Mouse (Mus musculus) heart, embryonic 14.5 days (tissue): Measurements from ENCODE around the gene Cldn22. TPM values are rescaled to one million over a fixed set of nuclear protein-coding genes. Genes with fewer than 3 reads are reported as not detected.
"Not testable (repeated sequence)": the region's sequence is repeated elsewhere in the genome, so short reads cannot be mapped to it uniquely, and the experiment has no call there.

ENCODE experiments used
- ATAC-seq: fragments of 200-750 bp; cut with Nextera tagmentation; 2 replicates; pipeline ENCODE4 v1.8.0; 2017; ENCODE audit warnings: low read depth, moderate TSS enrichment; ENCODE audit not compliant: insufficient number of reproducible peaks, insufficient read depth, low FRiP score
- H3K27ac ChIP-seq, 2 experiments: fragments of 200-500 bp in 1 of 2; fragments of 300-500 bp in 1 of 2; sonication (generic) in 1 of 2; replicated peaks in 1 of 2; 2 replicates each; pipeline ENCODE4 v1.5.1; 2012 to 2014; ENCODE audit warnings: low read depth in 2 of 2, low read length in 2 of 2, control low read depth in 1 of 2, mild to moderate bottlenecking in 1 of 2, mixed read lengths in 1 of 2; ENCODE audit not compliant: control insufficient read depth in 1 of 2, insufficient read depth in 1 of 2
- H3K27me3 ChIP-seq: fragments of 300-500 bp; sonication (generic); 2 replicates; pipeline ENCODE4 v1.6.1; 2014; ENCODE audit warnings: mild to moderate bottlenecking, low read length, control low read depth; ENCODE audit not compliant: control insufficient read depth, insufficient read depth
- H3K36me3 ChIP-seq: fragments of 300-500 bp; sonication (generic); 2 replicates; pipeline ENCODE4 v1.6.1; 2014; ENCODE audit warnings: mild to moderate bottlenecking, control low read depth, low read length, mixed read lengths; ENCODE audit not compliant: control insufficient read depth, insufficient read depth
- H3K4me1 ChIP-seq, 2 experiments: fragments of 200-500 bp in 1 of 2; fragments of 300-500 bp in 1 of 2; sonication (generic) in 1 of 2; 2 replicates each; pipeline ENCODE4 v1.6.1; 2012 to 2014; ENCODE audit warnings: low read length in 2 of 2, control low read depth in 1 of 2, mixed read lengths in 1 of 2; ENCODE audit not compliant: control insufficient read depth in 2 of 2, insufficient read depth in 2 of 2
- H3K4me2 ChIP-seq: fragments of 300-500 bp; sonication (generic); 2 replicates; pipeline ENCODE4 v1.6.1; 2014; ENCODE audit warnings: mild to moderate bottlenecking, low read length
- H3K4me3 ChIP-seq, 2 experiments: fragments of 200-500 bp in 1 of 2; fragments of 300-500 bp in 1 of 2; sonication (generic) in 1 of 2; 2 replicates each; pipeline ENCODE4 v1.5.1; 2012 to 2014; ENCODE audit warnings: low read length in 2 of 2, mild to moderate bottlenecking in 2 of 2, control low read depth in 1 of 2, low read depth in 1 of 2, moderate library complexity in 1 of 2; ENCODE audit not compliant: control insufficient read depth in 1 of 2, insufficient read depth in 1 of 2
- H3K9ac ChIP-seq: fragments of 300-500 bp; sonication (generic); 2 replicates; pipeline ENCODE4 v1.6.1; 2014; ENCODE audit warnings: mild to moderate bottlenecking, low read length
- H3K9me3 ChIP-seq: fragments of 300-500 bp; sonication (generic); 2 replicates; pipeline ENCODE4 v1.6.1; 2016; ENCODE audit warnings: low read length, control low read depth; ENCODE audit not compliant: control insufficient read depth
- WGBS: fragments of 180-500 bp; shearing (Covaris S2); extraction: QIAGEN DNeasy Blood & Tissue Kit; methylation state at CpG from one replicate; pipeline ENCODE4 v1.1.7; 2014; 5-methylcytosine and 5-hydroxymethylcytosine counted together
- polyA plus RNA-seq: library from polyadenylated mRNA; unstranded; fragments of >200 nt; fragmentation: Nextera tagmentation; extraction: Ambion mirVana; gene quantifications from 2 replicates; pipeline ENCODE4 v1.2.1, GENCODE M21; 2014

The Cldn22 gene
- polyA plus RNA-seq, 1 experiment from 2014 or later, result not detected

DNA sequence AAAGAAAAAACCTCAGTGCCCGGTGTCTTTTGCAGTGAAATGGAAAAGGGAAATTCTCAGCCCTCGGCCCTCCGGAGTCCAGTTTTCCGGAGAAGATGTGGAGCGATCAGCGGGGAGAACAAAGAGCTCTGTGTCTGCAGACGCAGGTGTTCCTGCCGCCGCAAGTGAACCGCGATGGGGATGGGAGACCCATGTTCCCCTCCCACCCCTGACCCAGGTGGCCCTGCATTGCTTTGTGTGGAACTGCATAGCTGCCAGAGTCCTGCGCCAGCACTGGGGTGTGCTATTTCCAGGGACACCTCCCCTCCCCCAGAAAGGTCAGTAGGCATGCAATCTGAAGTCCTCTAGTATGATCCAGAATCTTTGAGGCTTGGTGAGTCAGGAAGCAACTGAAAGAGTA, 13.1 kb upstream of the Cldn22 start:
- Histone ChIP-seq H3K4me1 (peaks cover 7 to 8% of the 10 kb centered on the region in 2 experiments; a peak in 3 of 4 replicates), H3K27ac (no peak overlapping the region), H3K27me3 (no peaks in the 10 kb centered on the region), H3K9ac (no peak overlapping the region), H3K36me3 (no peaks in the 10 kb centered on the region), H3K9me3 (no peaks in the 10 kb centered on the region), H3K4me2 (no peak overlapping the region), H3K4me3 (no peak overlapping the region)
- WGBS, result 83% methylated on average over 12 of the region's 12 CpGs
- no peak for ATAC-seq

DNA sequence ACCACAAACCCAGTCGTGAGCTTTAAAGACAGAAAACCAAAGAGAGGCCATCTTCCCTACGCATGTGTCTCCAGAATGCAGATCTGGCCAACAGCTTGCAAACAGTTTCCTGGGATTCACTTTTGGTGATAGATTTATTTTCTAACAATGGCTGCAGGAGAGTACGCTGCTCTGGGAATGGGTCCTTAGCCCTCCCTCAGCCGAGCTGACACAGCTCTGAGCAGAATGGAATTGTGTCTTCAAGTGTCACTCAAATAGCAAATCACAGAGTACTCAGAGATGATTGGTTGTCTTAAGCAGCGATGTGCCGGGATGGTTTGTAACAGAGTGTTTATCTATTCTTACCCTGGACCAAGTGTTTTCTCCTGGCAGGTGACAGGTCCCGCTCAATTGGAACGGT, 5.2 kb upstream of the Cldn22 start:
- Histone ChIP-seq H3K9me3 (no peaks in the 10 kb centered on the region), H3K27ac (no peak overlapping the region), H3K36me3 (no peaks in the 10 kb centered on the region), H3K4me3 (no peak overlapping the region), H3K4me2 (no peak overlapping the region), H3K4me1 (no peaks in the 10 kb centered on the region), H3K9ac (no peak overlapping the region), H3K27me3 (no peaks in the 10 kb centered on the region)
- ATAC-seq, result no peak
- 73% methylated on average over 8 of the region's 8 CpGs for WGBS

DNA sequence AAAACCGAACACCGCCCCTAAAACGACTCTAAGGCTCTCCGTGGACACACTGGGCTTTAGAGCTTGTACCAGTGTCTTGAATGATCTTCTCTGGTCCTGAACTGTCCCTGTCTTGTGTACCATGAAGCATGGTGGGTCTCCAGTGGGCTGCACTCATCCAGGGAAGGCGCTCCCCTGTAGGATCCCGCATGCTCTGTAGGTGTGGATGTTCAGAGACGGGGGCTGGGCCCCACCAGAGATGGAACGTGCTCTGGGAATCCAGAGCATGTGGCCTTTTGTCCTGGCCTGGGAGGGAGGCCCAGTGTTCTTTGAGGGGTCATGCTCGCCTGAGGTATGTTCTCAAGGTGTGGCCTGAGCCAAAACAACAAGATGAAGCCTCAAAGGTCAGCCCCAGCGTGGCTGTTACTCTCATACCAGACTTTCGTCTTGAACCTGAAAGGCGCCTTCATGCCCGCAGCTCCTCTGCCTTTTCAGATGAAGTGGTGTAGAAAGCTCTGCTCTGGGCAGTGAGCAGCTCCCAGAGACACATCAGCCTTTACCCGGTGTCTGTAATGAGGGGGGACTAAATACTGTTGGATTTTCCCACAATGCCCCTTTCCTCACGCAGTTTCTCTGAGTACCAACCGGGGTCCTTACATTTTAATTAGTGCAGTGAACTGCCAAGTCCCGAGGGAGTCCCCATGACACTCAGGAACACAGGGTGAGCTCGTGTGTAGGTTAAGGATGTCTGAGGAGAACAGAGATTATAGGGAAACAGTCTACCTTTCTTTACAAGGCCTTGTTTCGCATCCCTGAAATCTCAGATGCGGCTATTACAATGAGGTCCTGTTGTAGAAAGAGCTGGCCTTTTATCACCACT, 3.1 kb upstream of the Cldn22 start:
- H3K4me2 ChIP-seq, result no peak overlapping the region
- whole genome bisulfite sequencing, result 82% methylated on average over 20 of the region's 20 CpGs

DNA sequence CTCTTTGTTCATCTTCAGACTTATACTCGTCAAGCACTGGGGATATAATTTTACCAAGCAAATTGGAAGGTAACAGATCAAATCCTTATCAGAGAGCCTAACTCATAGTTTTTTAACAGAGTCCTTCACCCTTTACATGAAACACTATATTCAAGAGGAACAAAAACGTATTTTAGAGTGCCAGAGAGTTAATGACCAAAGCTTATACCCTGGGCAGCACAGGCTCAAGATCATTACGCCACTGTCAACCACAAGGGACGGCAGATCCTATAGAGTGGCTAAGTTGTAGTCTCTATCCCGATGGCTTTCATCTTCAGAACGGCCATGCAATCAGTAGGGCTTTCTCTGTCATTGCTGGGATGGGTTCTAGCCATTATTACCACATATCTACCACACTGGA, 2.4 kb upstream of the Cldn22 start, which contains the start of gene Cldn24:
Cldn24 (plus strand) TSS at position 301 of the 400 bp plus-strand sequence.
- WGBS, result 84% methylated on average over 6 of the region's 6 CpGs
- no peak within 1 kb of the TSS for H3K27ac ChIP-seq
- peaks cover 5% of the 10 kb centered on the region in 2 experiments; a peak in 3 of 4 replicates for H3K4me1 ChIP-seq
- H3K9ac ChIP-seq, result no peak within 1 kb of the TSS
- no peaks in the 10 kb centered on the region for H3K27me3 ChIP-seq
- no peak within 1 kb of the TSS for H3K4me3 ChIP-seq
- no peaks in the 10 kb centered on the region for H3K36me3 ChIP-seq
- H3K9me3 ChIP-seq, result no peaks in the 10 kb centered on the region
- ATAC-seq, result no peak
- H3K4me2 ChIP-seq, result no peak within 1 kb of the TSS

More for the DNA sequence above, 3.1 kb upstream of the Cldn22 start:
- Histone ChIP-seq H3K9me3 (no peaks in the 10 kb centered on the region), H3K9ac (no peak overlapping the region), H3K27ac (no peak overlapping the region), H3K4me3 (no peak overlapping the region), H3K4me1 (peaks cover 5% of the 10 kb centered on the region in 2 experiments; a peak in 3 of 4 replicates), H3K36me3 (no peaks in the 10 kb centered on the region), H3K27me3 (no peaks in the 10 kb centered on the region)
- ATAC-seq, result no peak

DNA sequence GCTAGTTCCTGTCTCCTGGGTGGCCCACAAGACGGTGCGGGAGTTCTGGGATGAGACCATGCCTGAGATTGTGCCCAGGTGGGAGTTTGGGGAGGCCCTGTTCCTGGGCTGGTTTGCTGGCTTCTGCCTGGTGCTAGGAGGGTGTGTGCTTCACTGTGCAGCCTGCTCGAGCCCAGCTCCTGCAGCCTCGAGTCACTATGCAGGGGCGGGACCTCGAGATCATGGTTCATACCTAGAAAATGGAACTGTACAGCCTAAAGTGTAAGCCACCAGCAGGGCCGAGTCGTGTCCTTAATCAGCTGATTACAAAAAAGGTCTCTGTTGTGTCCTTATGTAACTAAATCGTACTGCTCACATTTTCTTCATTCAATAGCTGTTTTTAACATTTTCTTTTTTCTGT, 1.7 kb upstream of the Cldn22 start:
- H3K36me3 ChIP-seq, H3K9ac ChIP-seq, ATAC-seq, H3K4me3 ChIP-seq, H3K27ac ChIP-seq, H3K4me2 ChIP-seq, H3K27me3 ChIP-seq, H3K9me3 ChIP-seq, H3K4me1 ChIP-seq: not testable (repeated sequence)
- 77% methylated on average over 7 of the region's 9 CpGs for WGBS

DNA sequence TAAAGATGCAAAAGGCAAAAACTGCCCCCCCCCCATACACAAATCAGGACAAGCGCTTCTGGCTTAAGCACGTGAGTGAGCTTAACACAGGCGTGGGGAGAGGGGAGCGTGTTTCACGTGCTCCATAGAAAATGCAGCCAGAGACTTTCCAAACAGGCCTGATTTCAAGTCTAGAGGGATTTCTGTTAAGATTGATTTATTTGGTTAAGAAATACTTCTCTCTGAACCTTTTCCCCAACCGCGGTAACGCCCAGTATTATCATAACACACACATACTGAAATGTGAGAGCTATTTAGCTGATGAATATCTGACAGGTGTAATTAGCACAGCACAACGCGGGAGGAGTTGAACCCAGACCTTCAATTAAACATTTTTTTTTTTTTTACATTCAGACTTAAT, 505 bp upstream of the Cldn22 start:
- Histone ChIP-seq H3K4me2 (no peak overlapping the region), H3K9ac (no peak overlapping the region), H3K4me1 (peaks cover 5% of the 10 kb centered on the region in 2 experiments; a peak in 3 of 4 replicates), H3K9me3 (no peaks in the 10 kb centered on the region), H3K27me3 (no peaks in the 10 kb centered on the region), H3K36me3 (peaks cover 14% of the 10 kb centered on the region), H3K27ac (no peak overlapping the region), H3K4me3 (no peak overlapping the region)
- no peak for ATAC-seq
- WGBS, result 81% methylated on average over 10 of the region's 10 CpGs

DNA sequence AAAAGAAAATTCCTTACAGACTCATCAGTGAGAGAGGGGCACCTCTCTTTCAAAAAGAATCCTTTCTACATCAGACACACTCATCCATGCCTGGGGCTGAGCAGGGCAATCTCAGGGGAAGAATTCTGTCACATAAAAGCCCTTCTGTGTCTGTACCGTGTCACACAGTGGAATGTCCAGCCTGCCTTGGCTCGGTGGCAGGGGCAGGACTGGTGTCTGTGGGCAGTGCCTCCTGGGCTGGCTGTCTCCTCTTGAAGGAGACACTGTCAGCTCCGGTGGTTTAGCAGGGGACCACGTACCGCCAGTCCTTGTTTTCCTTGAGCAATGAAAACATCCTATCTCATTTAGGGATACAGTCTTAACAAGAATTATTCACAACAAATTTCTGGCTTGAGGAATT, 1.3 kb downstream of the Cldn22 start:
- H3K4me3 ChIP-seq, result no peak overlapping the region
- no peak for ATAC-seq
- H3K9me3 ChIP-seq, result no peaks in the 10 kb centered on the region
- 28% methylated on average over 5 of the region's 5 CpGs for WGBS
- H3K27me3 ChIP-seq, result no peaks in the 10 kb centered on the region
- H3K4me1 ChIP-seq, result peaks cover 5% of the 10 kb centered on the region in 2 experiments; a peak in 3 of 4 replicates
- H3K9ac ChIP-seq, result no peak overlapping the region
- peak overlapping the region in 1 of 2 experiments; percentile 35; a peak in 1 of 4 replicates for H3K27ac ChIP-seq
- H3K36me3 ChIP-seq, result peaks cover 33% of the 10 kb centered on the region
- 0 out of 2 replicates have a peak overlapping the region, but pooled peaks have one; percentile 8 for H3K4me2 ChIP-seq
